Mouse (Mus musculus): Measurements from ENCODE around the gene Cep85l.

DNA sequence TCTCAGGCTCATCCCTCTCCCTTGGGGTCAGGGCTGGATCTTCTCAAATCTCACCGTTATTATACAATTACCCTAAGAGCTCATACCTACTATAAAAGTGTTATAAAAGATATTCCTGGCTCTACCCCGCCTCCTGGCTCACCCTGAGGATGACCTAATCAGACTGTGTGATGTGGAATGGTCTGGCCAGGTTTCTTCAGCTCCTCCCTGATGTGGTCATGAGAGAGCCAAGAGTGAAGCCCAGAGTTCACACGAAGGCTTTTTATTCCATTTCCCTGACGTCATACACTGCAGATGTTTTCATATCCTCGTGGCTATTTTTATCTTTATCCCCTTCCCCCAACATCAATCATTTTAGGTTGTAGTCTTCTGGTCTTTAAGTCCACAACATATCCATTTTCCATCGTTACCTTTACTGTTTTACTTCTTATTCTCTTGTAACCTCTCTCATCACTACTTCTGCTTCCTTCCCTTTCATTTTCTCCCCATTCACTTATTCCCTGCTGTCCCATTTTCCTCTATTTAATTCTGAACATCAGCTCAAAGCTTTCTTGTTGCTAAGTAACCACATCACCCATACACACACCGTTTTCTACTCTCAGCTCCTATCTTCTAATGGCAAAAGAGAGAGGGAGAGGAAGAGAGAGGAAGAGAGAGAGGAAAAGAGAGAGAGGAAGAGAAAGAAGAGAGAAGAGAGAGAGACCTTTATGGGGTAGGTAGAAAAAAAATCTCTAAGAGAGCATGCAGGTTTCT is 49.1 kb upstream of the Cep85l start:
- TF ChIP-seq POLR2A (IDR thresholded peaks at IDR 0.05; ENCODE audit: insufficient read depth, low read depth, low read length) (no peak), CTCF (IDR thresholded peaks at IDR 0.05) (no peak), EP300 (IDR thresholded peaks at IDR 0.05; ENCODE audit: insufficient read depth, low read depth, low read length) (no peak)

All from heart, adult 2 months (tissue).